Mouse (Mus musculus) liver (tissue): ENCODE measurements around the gene Stmnd1.
A peak's percentile ranks its signal among the peaks of the same experiment; 100 is the strongest.
"Not testable (repeated sequence)": the region's sequence is repeated elsewhere in the genome, so short reads cannot be mapped to it uniquely, and the experiment has no call there.

Source experiments
- DNase-seq: peaks from one replicate; pipeline ENCODE4 v3.0.0-alpha.2; 2020; ENCODE audit warnings: mixed read lengths

The Stmnd1 gene

GRCm38 (mm10) chr13:46273453-46274110, at the start of gene Stmnd1:
Gene Stmnd1, plus strand, starts transcription at chr13:46273721.
- no peak for DNase-seq

GRCm38 (mm10) chr13:46226956-46227355, 46.6 kb upstream of the Stmnd1 start:
- DNase-seq, result no peak

- no peak for DNase-seq
These were observed 46.0 kb upstream of the Stmnd1 start for GRCm38 (mm10) chr13:46227486-46227885.

GRCm38 (mm10) chr13:46228750-46229149, 44.8 kb upstream of the Stmnd1 start:
- DNase-seq, result not testable (repeated sequence)

- no peak for DNase-seq
These were observed 41.9 kb upstream of the Stmnd1 start for GRCm38 (mm10) chr13:46231514-46232085.

- peak; percentile 10 for DNase-seq
These were observed 35.7 kb upstream of the Stmnd1 start for GRCm38 (mm10) chr13:46237723-46238349.

- no peak for DNase-seq
These were observed 34.7 kb upstream of the Stmnd1 start for GRCm38 (mm10) chr13:46238796-46239195.

- DNase-seq, result no peak
These were observed 31.9 kb upstream of the Stmnd1 start for GRCm38 (mm10) chr13:46241391-46242188.

GRCm38 (mm10) chr13:46253753-46254152, 19.8 kb upstream of the Stmnd1 start:
- DNase-seq, result no peak

- no peak for DNase-seq
These were observed 19.4 kb upstream of the Stmnd1 start for GRCm38 (mm10) chr13:46254171-46254570.

- DNase-seq, result peak; percentile 37
These were observed 17.9 kb upstream of the Stmnd1 start for GRCm38 (mm10) chr13:46255616-46256015.

GRCm38 (mm10) chr13:46257847-46258246, 15.7 kb upstream of the Stmnd1 start:
- DNase-seq, result peak; percentile 59

GRCm38 (mm10) chr13:46259526-46259925, 14.0 kb upstream of the Stmnd1 start:
- no peak for DNase-seq

GRCm38 (mm10) chr13:46261244-46261643, 12.3 kb upstream of the Stmnd1 start:
- no peak for DNase-seq

GRCm38 (mm10) chr13:46267783-46268182, 5.7 kb upstream of the Stmnd1 start:
- DNase-seq, result peak; percentile 33

- no peak for DNase-seq
These were observed 5.2 kb upstream of the Stmnd1 start for GRCm38 (mm10) chr13:46268341-46268740.

GRCm38 (mm10) chr13:46268815-46269445, 4.6 kb upstream of the Stmnd1 start:
- DNase-seq, result no peak

GRCm38 (mm10) chr13:46272811-46273452, 589 bp upstream of the Stmnd1 start:
- peak; percentile 5 for DNase-seq

GRCm38 (mm10) chr13:46275701-46276100, 2.2 kb downstream of the Stmnd1 start:
- DNase-seq, result no peak

- no peak for DNase-seq
These were observed 9.0 kb downstream of the Stmnd1 start for GRCm38 (mm10) chr13:46282543-46282942.

GRCm38 (mm10) chr13:46287801-46288200, 14.3 kb downstream of the Stmnd1 start:
- DNase-seq, result no peak

- no peak for DNase-seq
These were observed 14.9 kb downstream of the Stmnd1 start for GRCm38 (mm10) chr13:46288372-46288771.
